Mouse (Mus musculus) embryo, embryonic 9.5 days (tissue): ENCODE measurements around the gene Rnaseh2b.

Source experiments
- DNase-seq: peaks from one replicate; pipeline ENCODE4 v3.0.0-alpha.2; 2017; ENCODE audit errors: extremely low spot score

Gene Rnaseh2b

DNA sequence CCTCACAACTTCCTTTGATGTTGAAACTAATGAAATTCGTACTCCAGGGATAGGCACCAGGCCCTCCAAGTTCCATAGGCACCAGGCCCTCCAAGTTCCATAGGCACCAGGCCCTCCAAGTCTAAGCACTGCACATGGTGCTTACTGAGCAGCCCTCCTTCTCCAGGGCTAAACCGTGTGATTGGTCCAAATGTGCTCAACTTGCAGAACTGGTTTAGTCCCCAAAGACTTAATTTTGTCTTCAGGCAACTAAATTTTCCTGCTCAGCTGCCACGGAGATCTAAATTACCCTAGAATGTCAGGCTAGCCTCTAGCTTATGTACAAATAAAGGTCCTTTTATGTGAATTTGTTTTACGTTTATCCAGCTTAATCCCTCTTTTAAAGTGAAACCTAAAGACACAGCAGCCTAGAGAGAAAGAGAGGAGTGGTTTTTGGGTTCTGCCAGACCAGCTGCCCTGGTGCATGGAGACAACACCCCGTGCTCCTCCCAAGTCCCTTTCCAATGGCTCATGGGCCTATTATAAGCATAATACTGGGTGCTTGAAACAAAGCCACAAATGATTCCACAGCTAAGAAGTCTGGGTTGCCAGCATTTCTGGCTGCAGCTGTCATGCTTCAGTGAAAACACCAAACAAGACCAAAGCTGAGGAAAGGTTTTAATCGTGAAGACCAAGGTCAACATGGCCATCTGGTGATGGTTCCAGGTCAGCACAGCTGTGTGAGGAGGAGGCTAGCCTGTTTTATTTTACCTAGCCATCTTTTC lies 30.4 kb downstream of the Rnaseh2b start:
- no peak for DNase-seq

DNA sequence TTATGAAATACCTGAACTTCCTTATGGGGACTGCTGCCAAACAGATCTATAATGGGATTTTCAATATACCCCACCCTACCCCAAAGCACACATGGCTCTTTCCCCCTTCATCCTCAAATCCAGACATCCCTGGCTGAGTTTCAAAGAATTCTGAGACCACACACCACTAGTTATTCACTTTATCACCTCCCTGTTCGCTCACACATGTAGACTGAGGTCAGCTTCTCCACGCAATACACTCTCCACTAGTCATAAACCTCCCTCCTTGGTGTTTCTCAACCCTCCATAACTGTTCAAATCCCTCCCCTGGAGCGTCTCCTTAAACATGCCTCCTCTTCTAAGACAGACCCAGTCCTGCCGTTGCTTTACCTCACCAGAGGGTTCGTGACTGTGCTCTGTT lies 31.1 kb downstream of the Rnaseh2b start:
- DNase-seq: no peak

DNA sequence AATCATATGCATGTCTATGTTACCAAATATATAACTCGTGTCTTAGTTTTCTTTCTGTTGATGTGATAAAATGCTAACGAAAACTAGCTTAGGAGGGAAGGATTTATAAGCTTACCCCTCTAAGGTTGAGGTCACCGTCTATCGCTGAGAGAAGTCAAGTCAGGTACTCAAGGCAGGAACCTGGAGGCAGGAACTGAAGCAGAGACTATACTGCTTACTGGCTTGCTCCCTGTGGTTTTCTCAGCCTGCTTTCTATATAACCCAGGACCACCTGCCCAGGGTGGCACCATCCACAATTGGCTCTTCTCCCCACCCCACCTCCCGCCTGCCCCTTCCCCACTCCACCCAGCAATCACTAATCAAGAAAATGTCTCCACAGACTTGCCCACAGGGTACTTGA lies 32.6 kb downstream of the Rnaseh2b start:
- no peak for DNase-seq

DNA sequence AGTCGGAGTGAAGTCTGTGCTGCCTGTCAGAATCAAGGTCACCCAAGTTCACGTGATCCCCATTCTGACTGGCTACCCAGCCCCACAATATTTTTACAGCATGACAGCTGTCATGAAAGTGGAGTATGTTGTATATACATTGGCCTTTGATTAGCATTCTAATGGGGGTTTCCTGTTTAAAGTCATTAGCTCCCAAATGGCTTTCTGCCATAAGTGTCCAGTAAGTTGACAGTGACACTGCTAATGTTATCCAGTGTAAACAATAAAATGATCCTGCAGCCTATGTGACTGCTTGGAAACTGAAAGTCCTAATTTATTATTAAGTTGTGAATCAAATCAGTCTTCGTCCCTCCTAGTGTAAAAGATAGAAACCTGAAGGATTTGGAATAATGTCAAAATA lies 33.6 kb downstream of the Rnaseh2b start:
- DNase-seq: no peak

DNA sequence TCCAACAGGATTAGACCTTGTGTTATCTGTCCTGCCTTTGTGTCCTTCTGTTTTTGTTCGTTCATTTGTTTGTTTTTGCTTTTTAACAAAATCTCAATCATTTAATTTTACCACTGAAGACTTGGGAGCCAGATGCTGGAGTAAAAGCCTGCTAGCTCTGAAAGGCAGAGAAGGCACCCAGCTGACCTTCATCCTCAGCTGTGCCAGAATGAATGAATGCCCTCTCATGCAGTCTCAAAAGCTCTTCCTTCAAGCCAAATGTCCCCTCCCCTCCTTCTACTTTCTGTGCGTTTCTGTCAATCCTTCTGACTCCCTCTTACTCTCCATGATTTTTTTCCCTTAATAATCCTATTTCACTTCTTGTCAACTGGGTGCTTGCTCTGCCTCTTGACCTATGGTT lies 34.8 kb downstream of the Rnaseh2b start:
- DNase-seq: no peak

DNA sequence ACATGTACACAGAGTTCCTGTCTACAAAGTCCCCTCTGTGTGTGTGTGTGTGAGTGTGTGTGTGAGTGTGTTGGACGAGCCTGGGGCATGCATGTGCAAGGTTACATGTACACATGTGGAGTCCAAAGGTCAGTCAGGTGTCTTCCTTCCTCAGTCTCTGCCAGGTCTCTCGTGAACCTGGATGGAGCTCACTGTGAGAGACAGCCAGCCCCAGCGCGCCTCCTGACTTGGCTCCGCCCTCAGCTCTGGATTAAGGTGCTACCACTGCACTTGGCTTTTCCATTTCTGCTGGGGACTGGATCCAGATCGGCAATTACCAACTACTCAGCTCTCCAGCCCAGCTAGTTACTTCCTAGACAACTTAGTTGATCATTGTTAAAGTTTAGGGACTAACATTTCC lies 36.2 kb downstream of the Rnaseh2b start:
- no peak for DNase-seq

DNA sequence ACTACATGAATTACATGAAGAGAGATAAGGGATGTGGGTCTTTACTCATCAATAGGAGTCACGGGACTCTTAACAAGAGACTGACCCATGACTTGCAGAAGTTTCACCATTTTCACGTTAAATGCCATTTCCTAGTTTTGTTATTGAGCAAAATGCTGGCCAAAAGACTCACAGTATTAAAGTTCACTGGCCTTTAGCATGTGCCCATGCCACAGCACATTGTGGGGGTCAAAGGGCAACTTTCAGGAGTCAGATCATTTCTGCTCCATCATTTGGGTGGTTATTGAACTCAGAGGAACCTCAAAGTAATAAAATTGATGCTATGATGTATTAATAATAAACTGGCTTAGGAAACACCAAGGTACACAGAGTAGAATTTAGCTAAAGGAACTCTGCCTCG lies 37.2 kb downstream of the Rnaseh2b start:
- no peak for DNase-seq

DNA sequence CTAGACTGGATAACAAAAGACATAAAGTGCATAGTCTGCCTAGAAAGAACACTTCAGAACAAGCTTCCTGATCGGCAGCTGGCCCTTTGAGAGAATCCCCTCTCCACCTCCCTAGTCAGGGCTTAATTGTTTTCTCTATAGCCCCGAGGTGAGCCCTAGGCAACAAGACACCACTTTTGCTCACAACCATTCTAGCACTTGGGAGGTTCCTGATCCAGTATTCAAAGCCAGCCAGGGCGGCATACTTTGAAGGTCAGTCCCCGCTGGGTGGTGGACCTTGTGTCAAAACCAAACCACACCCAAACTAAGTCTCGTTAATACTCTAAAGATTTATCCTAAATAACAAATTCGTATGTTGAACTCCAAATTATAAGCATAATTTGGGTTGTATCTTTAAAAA lies 39.1 kb downstream of the Rnaseh2b start:
- DNase-seq: no peak

DNA sequence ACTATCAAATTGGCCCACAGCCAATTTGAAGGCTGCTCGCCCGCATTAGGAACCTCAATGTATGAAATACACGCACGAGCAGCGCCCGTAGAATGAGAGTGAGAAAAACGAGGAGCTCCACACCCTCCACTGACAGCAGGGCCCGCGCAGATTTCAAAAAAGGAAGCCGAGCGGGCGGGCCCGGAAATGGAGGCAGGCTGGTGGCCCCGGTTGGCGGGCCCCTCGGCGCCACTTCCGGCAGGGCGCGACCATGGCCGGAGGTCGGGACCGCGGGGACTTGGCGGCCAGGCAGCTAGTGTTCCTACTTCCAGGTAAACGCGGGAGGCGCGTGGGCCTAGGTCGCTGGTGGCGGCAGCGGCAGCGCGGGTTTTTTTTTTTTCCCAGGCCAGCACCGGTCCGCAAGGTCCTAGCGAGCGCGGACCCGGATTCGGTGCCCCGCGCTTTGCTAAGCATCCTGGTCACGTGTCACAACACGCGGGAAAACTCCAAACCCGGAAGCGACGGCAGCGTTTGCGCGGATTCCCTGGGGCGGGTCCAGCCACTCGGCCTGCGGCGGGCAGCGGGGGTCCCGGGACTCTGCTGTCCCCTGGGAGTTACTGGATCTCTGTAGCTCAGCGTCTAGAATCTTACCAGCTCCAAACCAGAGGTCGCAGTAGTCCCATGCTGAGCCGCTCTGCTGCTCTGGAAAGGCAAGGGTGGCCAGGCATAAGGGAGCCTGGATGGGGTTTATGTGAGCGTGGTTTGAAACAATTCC lies 39.7 kb downstream of the Rnaseh2b start:
- peak; percentile 90 for DNase-seq

DNA sequence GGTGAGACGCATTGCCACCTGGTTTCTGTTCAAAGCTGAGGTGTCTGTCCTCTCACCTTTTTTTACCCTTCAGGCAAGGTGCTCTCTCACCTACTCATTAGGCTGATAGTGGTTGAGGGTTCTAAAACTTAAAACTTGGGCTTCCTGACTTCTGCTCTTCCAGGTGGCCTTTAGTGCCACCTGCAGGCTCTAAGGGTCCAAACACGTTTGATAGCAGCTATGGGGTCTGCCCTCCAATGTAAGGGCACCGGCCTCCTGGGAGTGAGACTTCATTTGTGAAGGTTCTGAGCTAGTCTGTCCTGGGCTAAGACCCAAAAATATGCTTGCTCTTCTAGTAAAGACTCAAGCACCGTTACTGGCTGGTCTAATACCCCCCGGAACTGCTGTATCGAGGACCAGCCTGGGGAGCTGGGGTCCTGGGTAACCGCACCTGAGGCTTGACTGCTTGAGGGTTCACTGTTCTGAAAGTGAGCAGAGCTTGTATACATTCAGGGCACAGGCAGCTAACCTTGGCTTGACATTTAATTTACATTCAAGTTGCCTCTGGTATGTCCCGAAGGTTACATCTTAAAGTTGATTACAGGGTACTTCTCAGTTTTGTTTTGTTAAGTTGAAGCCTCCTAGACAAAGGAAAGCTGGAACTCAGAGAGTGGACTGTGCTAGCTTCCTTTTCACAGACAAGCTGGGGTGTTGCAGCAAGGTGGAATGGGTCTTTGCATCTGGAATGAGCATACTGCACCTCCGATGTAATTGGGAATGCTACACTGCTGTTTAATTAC lies 41.7 kb downstream of the Rnaseh2b start:
- DNase-seq: no peak

DNA sequence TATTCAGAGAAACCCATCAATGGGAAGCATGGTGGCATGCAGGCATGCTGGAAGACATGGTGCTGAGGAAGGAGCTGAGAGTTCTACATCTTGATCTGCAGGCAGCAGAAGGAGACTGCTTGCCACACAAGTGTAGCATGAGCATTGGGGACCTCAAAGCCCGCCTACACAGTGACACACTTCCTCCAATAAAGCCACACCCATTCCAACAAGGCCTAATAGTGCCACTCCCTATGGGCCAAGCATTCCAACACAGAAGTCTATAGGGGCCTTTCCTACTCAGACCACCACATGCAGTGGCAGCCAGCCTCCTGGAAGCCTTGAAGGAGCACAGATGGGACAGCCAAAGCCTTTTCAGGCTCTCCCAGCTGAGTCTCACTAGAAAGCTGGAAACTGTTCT lies 46.8 kb downstream of the Rnaseh2b start:
- no peak for DNase-seq

DNA sequence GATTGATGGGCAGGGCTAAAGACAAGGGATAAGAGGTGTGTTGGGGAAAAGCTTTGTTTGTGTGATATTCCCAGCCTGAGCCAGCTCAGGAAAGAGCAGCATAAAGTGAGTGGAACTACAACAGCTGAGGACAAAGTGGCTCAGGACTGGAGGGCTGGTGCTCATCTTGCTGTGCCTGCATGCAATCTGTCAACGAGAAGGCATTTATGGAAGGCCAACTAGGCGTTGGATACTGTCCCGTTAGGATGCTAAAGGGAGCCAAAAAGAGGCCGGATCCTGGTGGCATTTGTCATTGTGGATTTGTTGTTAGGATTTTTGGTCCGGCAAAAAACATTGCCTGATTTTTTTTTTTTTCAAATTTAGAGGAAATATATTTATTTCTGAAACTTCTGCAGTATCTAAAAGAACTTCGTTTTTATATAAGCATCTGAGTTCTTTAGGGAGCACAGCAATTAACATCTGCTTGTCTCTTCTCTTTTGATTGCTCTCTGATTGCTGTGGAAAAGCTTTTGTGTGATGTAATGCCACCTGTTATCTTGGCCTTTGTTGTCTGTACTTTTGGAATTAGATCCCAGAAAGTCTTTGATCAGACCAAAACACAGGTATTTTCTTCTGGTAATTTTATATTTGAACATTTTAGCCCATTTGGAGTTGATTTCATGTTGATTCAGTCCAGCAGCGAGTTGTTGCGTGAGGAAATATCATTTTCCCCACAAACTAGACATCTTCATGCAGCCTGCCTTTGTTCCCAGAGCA lies 49.7 kb downstream of the Rnaseh2b start:
- no peak for DNase-seq

DNA sequence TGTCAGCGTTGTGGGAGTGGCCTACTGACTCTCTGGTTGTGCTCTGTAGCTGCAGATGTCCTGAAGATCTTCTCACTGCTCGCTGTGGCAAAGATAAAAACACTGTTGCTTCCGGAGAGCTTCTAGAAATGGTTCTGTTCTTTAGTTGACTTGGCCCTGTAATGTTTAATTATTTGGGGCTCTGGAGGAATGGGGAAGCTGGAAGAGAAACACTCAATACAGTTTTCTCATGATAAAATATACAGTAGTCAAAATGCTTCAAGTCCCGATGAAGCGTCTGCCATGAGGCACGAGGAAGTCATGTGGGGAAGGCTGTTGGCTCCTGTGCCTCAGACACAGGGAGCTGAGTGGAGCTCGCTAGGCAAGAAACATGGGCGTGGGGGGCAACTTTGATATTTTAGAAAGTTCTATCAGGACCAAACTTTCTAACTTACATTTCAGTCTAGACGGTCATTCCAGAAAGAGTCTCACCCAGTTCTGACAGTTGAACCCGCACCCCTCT lies 50.3 kb downstream of the Rnaseh2b start:
- no peak for DNase-seq

DNA sequence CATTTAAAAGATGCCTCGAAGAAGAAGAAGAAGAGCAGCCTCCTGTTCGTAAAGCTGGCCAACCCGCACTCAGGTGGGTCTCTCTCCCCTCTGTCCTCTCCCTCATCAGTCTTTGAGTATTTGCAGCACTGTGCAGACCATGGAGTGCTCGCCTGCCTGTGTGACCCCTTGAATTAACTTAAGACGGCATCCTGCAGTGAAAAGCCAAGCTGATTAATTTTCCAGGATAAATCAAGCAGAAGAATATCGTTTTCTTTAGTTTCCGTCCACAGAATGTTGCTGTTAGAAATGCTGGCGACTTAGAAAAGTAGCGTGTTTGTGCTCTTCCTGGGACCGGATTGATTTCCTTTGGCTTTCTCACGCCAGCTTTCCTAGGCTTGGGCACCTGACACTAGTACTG lies 54.2 kb downstream of the Rnaseh2b start:
- DNase-seq: no peak

DNA sequence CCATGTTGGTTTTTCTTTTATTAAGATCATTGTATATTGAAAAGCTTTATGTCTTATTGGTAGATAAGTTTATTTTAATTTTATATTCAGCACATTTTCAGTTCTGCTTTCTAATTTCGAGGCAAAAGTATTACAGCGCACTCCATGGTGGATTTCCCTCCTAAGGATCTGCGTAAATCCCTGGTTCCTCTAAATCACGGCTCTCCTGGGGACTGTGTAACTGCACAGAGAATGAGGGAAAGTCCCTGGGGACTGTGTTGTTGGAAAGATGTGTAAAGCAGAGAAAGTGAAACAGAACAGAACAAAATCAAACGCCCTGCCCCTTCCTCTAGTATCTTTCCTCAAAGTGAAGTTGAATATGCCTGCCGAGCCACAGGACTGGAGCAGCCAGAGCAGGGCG lies 54.7 kb downstream of the Rnaseh2b start:
- DNase-seq: no peak

DNA sequence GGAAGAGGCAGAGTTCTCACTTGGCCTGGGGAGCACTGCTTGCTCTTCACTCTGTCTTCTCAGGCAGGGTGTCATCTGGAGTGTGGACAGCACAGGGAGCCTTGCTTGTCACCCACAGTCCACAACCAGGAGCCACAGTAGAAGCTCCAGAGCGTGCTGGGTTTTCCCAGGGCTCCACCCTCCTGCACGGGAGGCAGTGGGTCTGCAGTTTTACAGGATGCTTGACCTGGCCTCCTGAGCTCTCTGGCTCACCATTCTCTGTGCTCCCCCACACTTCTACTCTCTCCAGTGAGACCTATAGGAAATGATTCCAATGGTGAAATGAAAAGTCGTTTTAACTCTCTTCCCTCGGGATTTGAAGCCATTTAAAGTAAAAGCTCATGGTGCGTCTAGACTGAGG lies 57.4 kb downstream of the Rnaseh2b start:
- no peak for DNase-seq

DNA sequence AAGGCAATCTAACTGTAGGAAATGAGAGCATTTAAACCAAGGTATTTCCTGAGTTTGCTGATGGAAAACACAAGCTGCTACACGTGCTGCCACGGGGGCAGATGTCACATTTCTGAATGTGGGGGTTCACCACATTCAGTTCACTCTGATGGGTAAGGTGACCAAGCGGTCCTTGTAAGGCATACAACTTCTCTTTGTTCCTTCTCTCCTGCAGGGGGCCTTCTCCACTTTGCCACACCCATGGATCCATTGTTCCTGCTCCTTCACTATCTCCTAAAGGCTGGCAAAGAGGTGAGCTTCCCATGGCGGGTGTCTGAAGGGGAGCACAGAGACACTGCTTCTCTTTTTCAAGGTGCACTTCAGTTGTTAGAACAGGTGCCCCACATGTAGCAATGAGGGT lies 57.8 kb downstream of the Rnaseh2b start:
- DNase-seq: no peak

DNA sequence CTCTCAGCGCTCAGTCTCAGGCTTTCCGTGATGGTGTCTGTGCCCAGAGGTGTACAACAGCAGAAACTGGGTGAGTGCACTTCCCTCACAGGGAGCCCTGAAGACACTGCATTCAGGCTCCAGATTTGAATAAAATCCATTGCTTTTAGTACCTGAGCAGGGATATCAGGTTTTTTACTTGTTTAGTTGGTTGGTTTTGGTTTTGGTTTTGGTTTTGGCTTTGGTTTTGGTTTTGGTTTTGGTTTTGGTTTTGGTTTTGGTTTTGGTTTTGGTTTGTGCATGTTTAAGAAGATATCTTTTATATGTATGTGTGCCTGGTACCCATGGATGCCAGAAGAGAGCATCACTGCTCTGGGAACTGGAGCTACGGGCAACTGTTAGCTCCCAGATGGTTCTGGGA lies 58.5 kb downstream of the Rnaseh2b start:
- DNase-seq: no peak

DNA sequence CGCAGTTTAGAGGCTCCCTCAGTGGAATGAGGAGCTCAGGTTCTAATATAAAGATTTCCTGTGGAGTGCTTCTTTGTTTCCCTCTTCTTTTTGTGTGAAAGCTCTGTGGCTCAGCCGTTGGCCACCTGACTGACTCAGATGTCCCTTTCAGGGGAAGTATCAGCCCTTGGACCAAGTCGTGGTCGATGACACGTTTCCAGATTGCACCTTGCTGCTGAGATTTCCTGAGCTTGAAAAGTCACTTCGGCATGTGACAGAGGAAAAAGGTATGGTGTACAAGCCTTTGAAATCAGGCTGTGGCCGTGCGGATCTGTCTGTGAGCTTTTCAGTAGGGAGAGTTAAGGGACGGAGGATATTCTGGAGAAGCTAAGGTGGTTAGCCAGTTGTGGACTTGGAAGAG lies 61.0 kb downstream of the Rnaseh2b start:
- no peak for DNase-seq

DNA sequence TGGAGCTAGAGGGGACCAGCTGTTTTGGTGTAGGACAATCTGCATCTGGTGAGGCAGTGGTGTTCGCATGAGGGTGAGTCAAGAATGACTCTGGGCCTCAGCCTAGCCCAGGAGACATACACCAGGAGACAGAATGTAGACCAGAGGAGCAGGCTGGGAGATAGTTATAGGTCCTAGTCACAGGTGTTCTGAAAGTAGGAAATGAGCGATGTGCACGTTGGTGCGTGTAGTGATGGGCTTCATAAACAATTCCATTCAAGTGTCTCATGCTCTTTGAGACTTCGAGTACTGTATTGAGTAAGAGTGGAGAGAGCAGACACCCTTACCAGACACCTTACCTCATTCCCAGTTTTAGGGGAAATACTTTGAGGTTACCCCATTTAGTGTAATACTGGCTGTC lies 61.4 kb downstream of the Rnaseh2b start:
- DNase-seq: no peak

DNA sequence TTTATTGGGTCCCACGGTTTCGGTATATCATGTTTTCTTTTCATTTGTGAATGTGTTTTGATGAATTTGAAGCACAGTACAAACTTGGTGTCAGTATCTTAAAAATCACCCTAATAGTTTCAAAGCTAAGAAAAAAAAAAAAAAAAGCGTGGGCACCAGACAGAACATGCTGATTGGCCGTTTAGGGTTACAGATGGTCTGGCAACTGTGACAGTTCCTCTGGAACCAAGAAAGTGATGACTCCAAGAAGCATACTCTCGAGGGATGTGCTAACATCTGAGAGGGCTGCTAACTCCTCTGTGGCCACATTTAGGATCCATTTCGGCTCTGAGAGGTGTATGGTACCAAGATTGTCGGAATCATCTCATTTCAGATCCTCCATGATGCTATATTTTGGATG lies 62.8 kb downstream of the Rnaseh2b start:
- no peak for DNase-seq
